Mouse (Mus musculus) thymus, adult 2 months (tissue): ENCODE results near the gene Snx9.

Experiments
- CTCF ChIP-seq: fragments of 200-500 bp; IDR thresholded peaks from 2 replicates; pipeline ENCODE4 v1.5.1; 2012; ENCODE audit warnings: mild to moderate bottlenecking, control low read depth, low read length, moderate library complexity, borderline replicate concordance; ENCODE audit not compliant: control insufficient read depth, poor library complexity, insufficient read depth; ENCODE audit errors: extremely low read depth
- POLR2A ChIP-seq: fragments of 200-500 bp; IDR thresholded peaks from 2 replicates; pipeline ENCODE4 v1.6.1; 2012; ENCODE audit warnings: mild to moderate bottlenecking, low read length, control low read depth, moderate library complexity; ENCODE audit not compliant: control insufficient read depth, poor library complexity, insufficient read depth; ENCODE audit errors: extremely low read depth

GRCm38 (mm10) chr17:5850476-5850875 is 9.3 kb downstream of the Snx9 start:
- TF ChIP-seq CTCF (no peak), POLR2A (no peak)
